Mouse (Mus musculus): ENCODE results near the gene Sec1.

DNA sequence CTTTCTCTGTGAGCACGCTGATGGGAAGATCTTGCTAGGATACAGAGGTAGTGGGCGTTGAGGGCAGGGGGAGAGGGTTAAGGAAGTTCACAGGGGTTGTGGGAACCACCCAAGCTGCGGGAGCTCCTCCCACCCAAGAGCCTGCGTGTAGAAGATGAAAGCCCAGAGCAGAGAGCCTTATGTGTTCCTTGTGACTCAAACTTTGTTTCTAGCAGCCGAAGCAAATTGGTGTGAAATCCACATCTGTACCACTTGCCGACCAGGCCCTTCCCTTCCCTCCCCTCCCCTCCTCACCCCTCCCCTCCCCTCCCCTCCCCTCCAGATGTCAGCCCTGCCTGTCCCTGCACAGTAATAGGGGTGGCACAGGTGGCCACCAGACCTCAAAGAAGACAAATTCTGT, 896 bp upstream of the Sec1 start:
- no peak for TF ChIP-seq POLR2A (IDR thresholded peaks at IDR 0.05; ENCODE audit: low read depth, low read length)
- TF ChIP-seq CTCF (IDR thresholded peaks at IDR 0.05; ENCODE audit: borderline replicate concordance, insufficient read depth, low read length): no peak

Measured in embryonic fibroblast, embryonic 13.5 days (primary cell).